In the genomic region with DNA sequence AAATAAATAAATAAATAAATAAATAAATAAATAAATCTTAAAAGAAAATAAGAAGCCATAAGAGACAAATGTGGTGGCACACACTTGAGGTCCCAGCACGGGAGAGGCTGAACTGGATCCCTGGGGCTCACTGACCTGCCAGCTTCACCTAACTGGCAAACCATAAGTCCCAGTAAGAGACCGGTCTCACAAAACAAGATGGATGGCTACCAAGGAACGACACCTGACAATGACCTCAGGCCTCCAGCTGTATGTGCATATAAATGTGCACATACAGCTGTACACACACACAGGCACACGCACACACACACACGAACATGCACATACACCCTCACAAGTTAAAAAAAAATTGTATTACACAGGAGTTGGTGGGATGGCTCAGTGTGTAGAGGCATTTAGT, we compare ENCODE assay signal across 13 mouse cellular contexts. TPM values are rescaled to one million over a fixed set of nuclear protein-coding genes. Genes with fewer than 3 reads are reported as not detected.
A peak's percentile ranks its signal among the peaks of the same experiment; 100 is the strongest.
DNase-seq lines count a peak whose midpoint lies in the region; TF ChIP-seq lines count a peak whose summit lies in the region.
"Had no signal": no experiment of that assay in that cellular context is flagged by ENCODE, and none has a peak within 500 bp of the region (broad histone marks: within the 10 kb centered on the region; RNA-seq: fewer than 3 reads in every experiment).

No protein-coding gene starts in this region.

- DNase-seq in gastrocnemius, adult 2 months, result peak; percentile 11
- no peak for DNase-seq in gastrocnemius, postnatal 4 days (ENCODE audit: low spot score in 2 of 2)
- DNase-seq in heart, adult 11 months, result peak; percentile 90
- DNase-seq in heart, adult 8-10 months (ENCODE audit: low spot score), result no peak
- DNase-seq: adrenal gland, adult 2 months; adrenal gland, adult 8-10 months; adrenal gland, postnatal 10 days; adrenal gland, postnatal 14 days; adrenal gland, postnatal 25 days; adrenal gland, postnatal 36 days; B cell, adult 2 months; cerebellum, adult 11 months; cerebellum, adult 18-20 months had no signal

- no peak overlapping the region for H3K4me3 ChIP-seq in gastrocnemius, adult 2 months

- intact Hi-C loops in gastrocnemius, adult 2 months (cut with DNase I), result no loop called here

- H3K27ac ChIP-seq in gastrocnemius, adult 2 months, result no peak overlapping the region; the same call in 1 of the 2 replicates

- no peak for TF ChIP-seq CTCF in gastrocnemius, adult 2 months (IDR thresholded peaks at IDR 0.05)

RNA-seq across cellular contexts. Expression of a gene that starts 19.6 kb away (rescaled TPM):
- 1 to 10 TPM; 4.1 to 4.2 TPM for total RNA-seq in gastrocnemius, adult 2 months (2021)
- 1 to 10 TPM; 7.7 to 7.8 TPM for total RNA-seq in gastrocnemius, postnatal 4 days (2021)
- total RNA-seq in heart, adult 8-10 months (2022), result 1 to 10 TPM; 2.7 to 3.9 (median 3.6) TPM

Comparison
In these comparisons a context has a peak if more than half of its experiments do, and no peak if none do; other contexts are left out.
1. DNase-seq: peak in gastrocnemius, adult 2 months (single experiment) and heart, adult 11 months (single experiment); none in gastrocnemius, postnatal 4 days (0 of 2) and heart, adult 8-10 months (single experiment).